Mouse (Mus musculus) spleen, postnatal 10 days (tissue): ENCODE measurements around the gene Smpd3.
A peak's percentile ranks its signal among the peaks of the same experiment; 100 is the strongest.

ENCODE experiments used
- DNase-seq, 2 experiments: peaks; one replicate each; pipeline ENCODE4 v3.0.0; 2021 to 2022; ENCODE audit warnings: low spot score in 2 of 2

Smpd3 gene

GRCm38 (mm10) chr8:106337852-106338521, at the start of gene Smpd3:
Smpd3 (minus strand) TSS chr8:106337988.
- DNase-seq, result peak; percentile 75 to 94

- DNase-seq, result no peak
Observed at GRCm38 (mm10) chr8:106381026-106381425, 43.2 kb upstream of the Smpd3 start.

GRCm38 (mm10) chr8:106379357-106379756, 41.6 kb upstream of the Smpd3 start:
- no peak for DNase-seq

- DNase-seq, result no peak
Observed at GRCm38 (mm10) chr8:106378501-106379048, 40.8 kb upstream of the Smpd3 start.

GRCm38 (mm10) chr8:106376862-106377261, 39.1 kb upstream of the Smpd3 start:
- DNase-seq, result no peak

- no peak for DNase-seq
Observed at GRCm38 (mm10) chr8:106375957-106376356, 38.2 kb upstream of the Smpd3 start.

GRCm38 (mm10) chr8:106369069-106369468, 31.3 kb upstream of the Smpd3 start:
- DNase-seq, result no peak

GRCm38 (mm10) chr8:106368501-106368900, 30.7 kb upstream of the Smpd3 start:
- DNase-seq, result peak in 1 of 2 experiments; percentile 30

GRCm38 (mm10) chr8:106364837-106365236, 27.0 kb upstream of the Smpd3 start:
- DNase-seq, result no peak

- DNase-seq, result no peak
Observed at GRCm38 (mm10) chr8:106364278-106364677, 26.5 kb upstream of the Smpd3 start.

GRCm38 (mm10) chr8:106363321-106363720, 25.5 kb upstream of the Smpd3 start:
- no peak for DNase-seq

- no peak for DNase-seq
Observed at GRCm38 (mm10) chr8:106359650-106360338, 22.0 kb upstream of the Smpd3 start.

GRCm38 (mm10) chr8:106351135-106351534, 13.3 kb upstream of the Smpd3 start:
- DNase-seq, result no peak

GRCm38 (mm10) chr8:106349398-106349797, 11.6 kb upstream of the Smpd3 start:
- no peak for DNase-seq

GRCm38 (mm10) chr8:106346123-106346522, 8.3 kb upstream of the Smpd3 start:
- DNase-seq, result no peak

GRCm38 (mm10) chr8:106343471-106343870, 5.7 kb upstream of the Smpd3 start:
- no peak for DNase-seq

- no peak for DNase-seq
Observed at GRCm38 (mm10) chr8:106342828-106343227, 5.0 kb upstream of the Smpd3 start.

GRCm38 (mm10) chr8:106338741-106339209, 987 bp upstream of the Smpd3 start:
- DNase-seq, result peak in 1 of 2 experiments; percentile 28

GRCm38 (mm10) chr8:106336561-106336960, 1.2 kb downstream of the Smpd3 start:
- DNase-seq, result no peak

GRCm38 (mm10) chr8:106336031-106336430, 1.8 kb downstream of the Smpd3 start:
- DNase-seq, result no peak

- DNase-seq, result no peak
Observed at GRCm38 (mm10) chr8:106335196-106335595, 2.6 kb downstream of the Smpd3 start.

GRCm38 (mm10) chr8:106333346-106333745, 4.4 kb downstream of the Smpd3 start:
- DNase-seq, result no peak

- no peak for DNase-seq
Observed at GRCm38 (mm10) chr8:106332498-106332897, 5.3 kb downstream of the Smpd3 start.
